Mouse (Mus musculus) C2C12 (cell line): Measurements from ENCODE around the gene Nr2f6.

Experiments used
- CEBPB ChIP-seq: IDR thresholded peaks from one replicate; pipeline ENCODE4 v1.6.1; 2011; ENCODE audit warnings: low read depth, mild to moderate bottlenecking, control low read depth, moderate library complexity
- CTCF ChIP-seq: IDR thresholded peaks from one replicate; pipeline ENCODE4 v1.5.1; 2011; ENCODE audit not compliant: control insufficient read depth, insufficient read depth, insufficient read length
- FOSL1 ChIP-seq: IDR thresholded peaks from one replicate; pipeline ENCODE4 v1.8.0; 2011; ENCODE audit warnings: mild to moderate bottlenecking, low read length; ENCODE audit not compliant: poor library complexity, insufficient read depth, severe bottlenecking
- MAX ChIP-seq: IDR thresholded peaks from one replicate; pipeline ENCODE4 v1.6.1; 2011; ENCODE audit warnings: mild to moderate bottlenecking, control low read depth
- MYOD1 ChIP-seq: IDR thresholded peaks from one replicate; pipeline ENCODE4 v1.6.1; 2011; ENCODE audit warnings: low read depth; ENCODE audit not compliant: control insufficient read depth, insufficient read length
- MYOG ChIP-seq: IDR thresholded peaks from one replicate; pipeline ENCODE4 v1.6.1; 2011; ENCODE audit not compliant: control insufficient read depth, insufficient read length; ENCODE audit errors: extremely low read depth
- USF1 ChIP-seq: IDR thresholded peaks from one replicate; pipeline ENCODE4 v1.6.1; 2011; ENCODE audit warnings: low read depth, mild to moderate bottlenecking, control low read depth, moderate library complexity

DNA sequence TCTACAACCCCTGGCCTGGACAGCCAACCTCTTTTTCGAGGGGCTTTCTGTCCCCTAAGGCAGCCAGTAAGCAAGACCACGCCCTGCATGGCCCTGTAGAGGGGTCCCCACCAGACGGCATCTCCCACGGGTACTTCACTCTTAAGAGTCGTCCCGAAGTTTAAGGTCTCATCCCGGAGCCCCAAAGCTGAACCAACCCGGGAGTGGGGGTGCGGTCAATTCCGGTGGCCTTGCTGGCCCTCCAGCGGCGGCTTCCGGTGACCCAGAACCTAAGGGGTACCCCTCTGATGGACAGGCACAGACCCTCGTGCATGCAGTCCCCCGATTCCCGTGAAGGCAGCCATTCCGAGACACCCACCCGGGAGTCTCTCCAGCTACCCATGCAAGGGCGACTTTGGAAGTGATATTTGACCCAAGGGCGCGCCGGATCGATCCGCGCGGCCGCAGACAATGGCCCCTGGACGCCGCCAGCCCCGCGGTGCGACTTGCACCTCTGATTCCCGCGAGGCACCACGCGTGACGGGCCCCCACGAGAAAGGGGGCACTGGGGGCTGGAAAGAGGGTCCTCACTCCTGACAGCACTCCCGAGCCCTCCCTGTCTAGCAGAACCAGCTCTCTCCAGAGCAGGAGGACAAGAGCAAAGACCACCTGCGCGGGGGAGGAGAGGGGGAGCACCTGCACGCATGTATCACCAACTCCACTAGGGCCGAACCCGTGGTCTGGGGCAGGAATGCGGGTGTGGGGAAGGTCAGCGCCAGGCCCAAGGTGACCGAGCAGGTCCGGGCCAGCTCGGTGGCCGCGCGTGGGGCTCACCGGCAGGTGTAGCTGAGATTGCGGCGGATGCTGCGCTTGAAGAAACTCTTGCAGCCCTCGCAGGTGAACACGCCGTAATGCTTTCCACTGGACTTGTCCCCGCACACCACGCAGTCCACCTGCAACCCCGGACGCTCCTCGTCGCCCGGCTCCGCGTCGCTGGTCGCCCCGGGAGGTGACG, 1.3 kb downstream of the Nr2f6 start:
- no peak for TF ChIP-seq CTCF
- TF ChIP-seq USF1: no peak
- no peak for TF ChIP-seq CEBPB
- TF ChIP-seq MAX: no peak
- no peak for TF ChIP-seq MYOG
- no peak for TF ChIP-seq MYOD1
- no peak for TF ChIP-seq FOSL1
